Mouse (Mus musculus) heart, embryonic 11.5 days (tissue): ENCODE measurements around the gene Spcs2. TPM values are rescaled to one million over a fixed set of nuclear protein-coding genes. Genes with fewer than 3 reads are reported as not detected.
"Not testable (repeated sequence)": the region's sequence is repeated elsewhere in the genome, so short reads cannot be mapped to it uniquely, and the experiment has no call there.

Experiments used
- ATAC-seq: fragments of 200-750 bp; cut with Nextera tagmentation; replicated peaks from 2 replicates; pipeline ENCODE4 v1.8.0; 2017; ENCODE audit warnings: moderate library complexity; ENCODE audit not compliant: insufficient number of reproducible peaks, low FRiP score, low TSS enrichment
- H3K27ac ChIP-seq: fragments of 300-500 bp; sonication (generic); 2 replicates; pipeline ENCODE4 v1.5.1; 2014; ENCODE audit warnings: mild to moderate bottlenecking, low read depth, low read length
- H3K27me3 ChIP-seq: fragments of 300-500 bp; sonication (generic); 2 replicates; pipeline ENCODE4 v1.6.1; 2014; ENCODE audit warnings: mild to moderate bottlenecking, low read length, mixed read lengths; ENCODE audit not compliant: control insufficient read depth, insufficient read depth
- H3K36me3 ChIP-seq: fragments of 300-500 bp; sonication (generic); 2 replicates; pipeline ENCODE4 v1.6.1; 2014; ENCODE audit warnings: mild to moderate bottlenecking, low read length, moderate library complexity, mixed read lengths; ENCODE audit not compliant: control insufficient read depth, insufficient read depth
- H3K4me1 ChIP-seq: fragments of 300-500 bp; sonication (generic); 2 replicates; pipeline ENCODE4 v1.6.1; 2014; ENCODE audit warnings: low read length; ENCODE audit not compliant: control insufficient read depth, insufficient read depth
- H3K4me2 ChIP-seq: fragments of 300-500 bp; sonication (generic); 2 replicates; pipeline ENCODE4 v1.6.1; 2014; ENCODE audit warnings: mild to moderate bottlenecking, moderate library complexity
- H3K4me3 ChIP-seq: fragments of 300-500 bp; sonication (generic); 2 replicates; pipeline ENCODE4 v1.5.1; 2014; ENCODE audit warnings: low read depth, low read length
- H3K9ac ChIP-seq: fragments of 300-500 bp; sonication (generic); 2 replicates; pipeline ENCODE4 v1.6.1; 2014; ENCODE audit warnings: mild to moderate bottlenecking, low read depth, low read length, moderate library complexity
- H3K9me3 ChIP-seq: fragments of 300-500 bp; sonication (generic); replicated peaks from 2 replicates; pipeline ENCODE4 v1.6.1; 2016; ENCODE audit warnings: low read length; ENCODE audit not compliant: control insufficient read depth
- WGBS: fragments of 180-500 bp; shearing (Covaris S2); extraction: QIAGEN DNeasy Blood & Tissue Kit; methylation state at CpG from one replicate; pipeline ENCODE4 v1.1.7; 2014; ENCODE audit not compliant: insufficient replicate concordance; 5-methylcytosine and 5-hydroxymethylcytosine counted together
- polyA plus RNA-seq: library from polyadenylated mRNA; unstranded; fragments of >200 nt; fragmentation: Nextera tagmentation; extraction: Ambion mirVana; gene quantifications from 2 replicates; pipeline ENCODE4 v1.2.1, GENCODE M21; 2014

Spcs2 gene
- polyA plus RNA-seq, 1 experiment from 2014 or later = 208 TPM

DNA sequence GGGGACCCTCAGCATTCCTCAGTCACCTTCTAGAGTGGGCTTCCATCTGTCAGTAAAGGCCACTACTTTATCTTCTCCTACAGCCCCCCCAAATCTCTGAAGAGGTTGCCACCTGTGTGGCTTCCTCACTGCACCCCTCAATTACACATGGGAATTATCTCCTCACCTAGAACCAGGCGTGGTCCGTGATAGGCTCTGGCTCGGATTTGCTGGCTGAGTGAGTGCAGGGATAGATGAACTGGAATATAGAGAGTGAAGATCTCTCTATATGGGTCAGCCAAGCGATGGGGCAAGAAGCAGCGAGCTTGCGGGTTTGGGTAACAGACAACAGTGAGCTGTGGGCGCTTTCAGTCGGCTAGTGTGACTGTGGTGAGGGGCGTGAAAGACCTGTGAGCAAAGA, 37.8 kb downstream of the Spcs2 start:
- 59% methylated on average over 9 of the region's 9 CpGs for WGBS
- Histone ChIP-seq H3K4me3 (peak overlapping the region; percentile 4; the same call in 1 of the 2 replicates), H3K4me2 (peak overlapping the region; percentile 53), H3K27me3 (no peaks in the 10 kb centered on the region; the same call in 1 of the 2 replicates), H3K9me3 (no peaks in the 10 kb centered on the region), H3K27ac (peak overlapping the region; percentile 54; the same call in 1 of the 2 replicates), H3K4me1 (peaks cover 28% of the 10 kb centered on the region), H3K36me3 (no peaks in the 10 kb centered on the region), H3K9ac (peak overlapping the region; percentile 52)
- ATAC-seq = no peak

DNA sequence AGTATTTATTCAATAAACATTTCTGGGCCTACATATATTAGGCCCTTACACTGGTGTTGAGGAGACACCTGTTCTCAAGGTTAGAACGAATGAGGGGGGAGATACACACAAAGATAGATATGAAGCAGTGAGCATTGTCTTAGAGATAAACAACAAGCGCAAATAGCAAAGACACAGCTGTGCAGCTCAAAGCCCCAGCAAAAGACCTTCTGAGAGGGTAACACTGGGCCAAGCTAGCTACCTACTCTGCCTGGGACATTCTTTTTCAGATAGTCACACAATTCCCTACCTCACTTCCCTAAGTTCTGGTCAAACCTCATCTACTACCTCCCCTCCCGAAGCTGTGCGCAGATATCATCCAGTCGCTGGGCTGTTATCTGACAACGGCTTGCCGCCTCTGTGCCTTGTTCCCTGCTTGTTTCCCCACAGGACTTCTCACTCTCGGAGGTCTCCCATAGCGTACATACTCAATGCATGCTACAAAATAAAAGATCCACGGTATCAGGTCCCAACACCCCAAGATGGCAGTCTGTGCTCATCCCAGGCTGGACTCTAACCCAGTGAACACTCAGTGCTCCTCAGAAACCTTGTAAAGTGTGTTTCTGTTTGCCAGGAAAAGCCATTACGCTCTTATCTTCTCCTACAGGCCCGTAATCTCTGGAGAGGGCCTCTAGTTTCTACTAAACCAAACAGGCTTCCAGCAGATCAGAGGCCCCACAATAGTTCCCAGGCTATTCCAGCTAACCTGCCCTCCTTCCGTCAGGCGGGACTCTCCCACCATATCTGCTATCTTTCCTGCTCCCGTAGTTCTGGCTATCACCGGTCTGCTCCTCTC, 38.4 kb downstream of the Spcs2 start:
- no peaks in the 10 kb centered on the region; the same call in 1 of the 2 replicates for H3K27me3 ChIP-seq
- peak overlapping the region; percentile 54 for H3K27ac ChIP-seq
- peak overlapping the region; percentile 53 for H3K4me2 ChIP-seq
- peaks cover 28% of the 10 kb centered on the region for H3K4me1 ChIP-seq
- ATAC-seq = peak; percentile 55; the same call in 1 of the 2 replicates
- 23% methylated on average over 16 of the region's 16 CpGs for whole genome bisulfite sequencing
- H3K9ac ChIP-seq = peak overlapping the region; percentile 52
- no peak overlapping the region for H3K4me3 ChIP-seq
- no peaks in the 10 kb centered on the region for H3K36me3 ChIP-seq
- no peaks in the 10 kb centered on the region for H3K9me3 ChIP-seq

DNA sequence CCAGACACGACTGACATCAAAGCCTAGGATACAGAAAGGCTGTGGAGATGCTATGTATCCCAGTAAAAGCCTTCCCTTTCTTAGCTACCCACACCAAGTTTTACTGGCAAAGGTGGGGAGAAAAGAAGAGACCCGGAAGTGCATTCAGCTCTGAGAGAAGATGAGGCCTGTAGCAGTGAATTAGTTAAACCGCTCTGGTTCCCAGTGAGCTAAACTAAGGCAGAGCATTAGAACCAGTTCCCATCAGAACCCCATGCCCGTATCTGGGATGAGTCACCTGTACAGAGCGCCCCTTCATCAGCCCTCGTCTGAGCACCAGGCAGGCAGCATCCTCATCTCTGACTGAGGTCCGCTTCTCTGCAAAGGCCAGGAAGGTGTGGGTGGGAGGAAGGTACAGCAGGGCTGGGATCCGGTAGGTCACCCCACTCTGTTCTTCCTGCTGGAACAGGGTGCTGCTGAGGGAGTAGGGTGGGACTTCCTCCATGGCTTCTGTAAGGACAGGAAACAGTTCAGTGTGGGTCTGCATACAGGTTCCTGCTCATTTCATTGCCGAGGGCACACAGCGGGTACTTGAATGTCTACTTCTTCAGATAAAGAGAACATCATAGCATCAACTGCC, 40.1 kb downstream of the Spcs2 start:
- H3K4me1 ChIP-seq = peaks cover 25% of the 10 kb centered on the region
- no peaks in the 10 kb centered on the region for H3K27me3 ChIP-seq
- no peak overlapping the region for H3K4me3 ChIP-seq
- 85% methylated on average over 10 of the region's 10 CpGs for WGBS
- no peaks in the 10 kb centered on the region for H3K36me3 ChIP-seq
- no peak overlapping the region for H3K4me2 ChIP-seq
- no peak for ATAC-seq
- no peak overlapping the region for H3K9ac ChIP-seq
- H3K9me3 ChIP-seq = no peaks in the 10 kb centered on the region
- H3K27ac ChIP-seq = no peak overlapping the region

DNA sequence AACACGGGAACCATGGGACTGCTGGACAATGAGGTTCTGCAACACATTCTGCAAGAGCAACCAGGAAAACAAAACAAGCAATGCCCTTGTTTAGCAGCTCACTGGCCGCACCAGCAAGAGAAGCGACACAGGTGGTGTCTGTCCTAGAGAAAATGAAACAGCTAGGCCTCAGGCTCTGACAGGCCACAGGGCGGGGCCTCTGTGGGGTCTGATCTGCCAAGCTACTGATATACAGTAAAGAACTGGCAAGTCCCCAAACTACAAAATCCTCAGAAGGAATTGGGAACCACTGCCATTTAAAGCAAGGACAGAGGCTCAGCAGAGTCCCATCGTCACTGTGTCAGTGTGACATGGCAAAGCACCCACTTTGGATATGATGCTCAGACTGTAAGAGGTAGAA, 40.8 kb downstream of the Spcs2 start:
- peak overlapping the region; percentile 32; the same call in 1 of the 2 replicates for H3K27ac ChIP-seq
- 0 out of 2 replicates have a peak, but pooled peaks have one; percentile 42 for ATAC-seq
- no peak overlapping the region for H3K4me3 ChIP-seq
- peaks cover 26% of the 10 kb centered on the region for H3K4me1 ChIP-seq
- H3K27me3 ChIP-seq = no peaks in the 10 kb centered on the region
- H3K36me3 ChIP-seq = no peaks in the 10 kb centered on the region
- H3K9ac ChIP-seq = no peak overlapping the region
- 71% methylated on average over 5 of the region's 5 CpGs for WGBS
- H3K9me3 ChIP-seq = no peaks in the 10 kb centered on the region
- peak overlapping the region; percentile 35; the same call in 1 of the 2 replicates for H3K4me2 ChIP-seq

DNA sequence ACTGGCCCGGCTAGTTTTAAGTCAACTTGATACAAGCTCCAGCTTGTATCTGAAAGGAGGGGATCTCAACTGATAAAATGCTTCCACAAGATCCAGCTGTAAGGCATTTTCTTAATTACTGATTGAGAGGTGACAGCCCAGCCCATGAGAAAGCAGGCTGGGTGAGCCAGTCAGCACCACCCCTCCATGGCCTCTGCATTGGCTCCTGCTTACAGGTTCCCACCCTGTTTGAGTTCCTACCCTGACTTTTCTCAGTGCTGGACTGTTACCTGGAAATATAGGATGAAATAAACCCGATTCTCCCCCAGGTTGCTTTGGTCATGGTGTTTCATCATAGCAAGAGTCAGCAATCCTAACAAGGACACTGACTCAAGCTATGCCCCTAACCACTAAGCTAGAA, 41.3 kb downstream of the Spcs2 start:
- Histone ChIP-seq H3K27me3 (no peaks in the 10 kb centered on the region), H3K4me3 (no peak overlapping the region), H3K36me3 (no peaks in the 10 kb centered on the region), H3K4me2 (peak overlapping the region; percentile 35; the same call in 1 of the 2 replicates), H3K27ac (peak overlapping the region; percentile 32; the same call in 1 of the 2 replicates), H3K4me1 (peaks cover 26% of the 10 kb centered on the region), H3K9ac (no peak overlapping the region), H3K9me3 (no peaks in the 10 kb centered on the region)
- 63% methylated on average over 2 of the region's 2 CpGs for WGBS
- ATAC-seq = no peak

DNA sequence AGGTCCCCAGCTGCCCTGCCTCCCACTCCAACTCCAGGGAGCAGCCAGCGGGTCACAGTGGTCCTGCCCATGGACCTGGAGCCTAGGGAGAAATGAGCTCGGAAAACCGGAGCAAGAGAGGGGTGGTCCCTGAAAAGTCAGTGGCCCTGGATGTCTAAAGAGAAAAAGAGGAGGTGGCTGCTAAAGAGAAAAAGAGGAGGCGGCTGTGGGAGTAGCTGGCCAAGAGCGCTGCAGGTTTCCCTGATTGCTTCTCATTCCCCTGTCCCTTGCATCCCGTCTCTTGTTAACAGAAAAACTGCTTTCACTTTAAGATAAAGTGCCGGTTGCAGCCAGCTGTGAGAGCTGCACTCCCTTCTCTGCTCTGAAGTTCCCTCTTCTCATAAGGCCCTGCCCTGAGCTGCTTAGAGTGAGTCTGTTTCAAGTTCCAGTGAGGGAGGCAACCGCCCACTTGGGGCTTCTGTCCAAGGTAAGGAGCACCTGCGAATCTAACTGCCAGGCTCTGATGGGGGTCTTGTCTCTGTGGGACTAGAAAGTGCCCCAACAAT, 45.0 kb downstream of the Spcs2 start:
- H3K4me2 ChIP-seq, ATAC-seq, H3K36me3 ChIP-seq, H3K27me3 ChIP-seq, H3K4me3 ChIP-seq, H3K9ac ChIP-seq, H3K27ac ChIP-seq, H3K9me3 ChIP-seq: not testable (repeated sequence)
- 20% methylated on average over 9 of the region's 9 CpGs for WGBS
- peaks cover 11% of the 10 kb centered on the region; the same call in 1 of the 2 replicates for H3K4me1 ChIP-seq

DNA sequence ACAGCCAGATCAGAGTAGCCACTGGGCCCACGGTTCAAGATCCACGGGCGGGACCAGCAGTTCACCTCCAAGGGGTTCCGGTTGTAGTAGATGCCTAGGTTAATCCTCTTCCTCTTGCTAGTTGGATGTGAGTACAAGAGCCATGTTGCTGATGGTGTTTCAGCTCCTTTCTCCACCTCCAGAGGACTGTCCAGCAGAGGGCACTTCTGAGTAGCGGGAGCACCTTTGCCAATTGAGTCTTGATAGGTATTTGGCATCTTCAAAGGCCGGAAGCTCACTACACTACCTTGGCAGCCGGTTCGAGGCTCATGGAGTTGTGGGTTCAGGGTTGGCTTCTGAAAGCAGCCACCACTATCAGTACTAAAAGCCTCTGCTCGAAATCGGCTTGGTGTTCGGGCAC, 49.9 kb downstream of the Spcs2 start:
- Histone ChIP-seq H3K36me3 (no peaks in the 10 kb centered on the region), H3K4me3 (no peak overlapping the region), H3K9me3 (no peaks in the 10 kb centered on the region), H3K4me1 (peaks cover 3% of the 10 kb centered on the region; the same call in 1 of the 2 replicates), H3K27me3 (no peaks in the 10 kb centered on the region), H3K4me2 (no peak overlapping the region), H3K9ac (no peak overlapping the region), H3K27ac (no peak overlapping the region)
- ATAC-seq = no peak
- WGBS = 83% methylated on average over 11 of the region's 11 CpGs

DNA sequence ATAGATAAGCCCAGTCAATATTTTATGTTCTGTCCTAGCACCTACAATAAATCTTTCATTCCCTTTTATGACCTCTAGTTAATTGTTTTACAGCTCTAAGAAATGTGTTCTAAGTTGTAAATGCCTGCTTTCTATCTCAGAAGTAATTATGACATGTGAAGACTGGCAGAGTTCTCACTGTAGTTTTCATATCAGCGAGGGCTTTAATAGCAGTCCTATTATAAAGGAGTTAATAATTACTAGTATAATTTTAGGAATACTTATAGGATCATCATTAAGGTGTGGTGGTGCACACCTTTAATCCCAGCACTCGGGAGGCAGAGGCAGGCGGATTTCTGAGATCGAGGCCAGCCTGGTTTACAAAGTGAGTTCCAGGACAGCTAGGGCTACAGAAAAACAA, 51.6 kb downstream of the Spcs2 start:
- Histone ChIP-seq H3K36me3 (no peaks in the 10 kb centered on the region), H3K4me3 (no peak overlapping the region), H3K27ac (no peak overlapping the region), H3K9me3 (no peaks in the 10 kb centered on the region), H3K4me2 (no peak overlapping the region), H3K4me1 (no peaks in the 10 kb centered on the region), H3K9ac (no peak overlapping the region), H3K27me3 (no peaks in the 10 kb centered on the region)
- no peak for ATAC-seq
- 90% methylated on average over 4 of the region's 4 CpGs for WGBS
